Comparison of ENCODE assay signal across 8 mouse cellular contexts in genomic region chr11:100692164-100692616, GRCm38 (mm10). TPM values are rescaled to one million over a fixed set of nuclear protein-coding genes. Genes with fewer than 3 reads are reported as not detected.
DNase-seq lines count a peak whose midpoint lies in the region; ATAC-seq and TF ChIP-seq lines count a peak whose summit lies in the region.

Gene Zfp385c, minus strand, starts transcription at chr11:100692455.

- TF ChIP-seq POLR2A in bone marrow macrophage, adult 2 months (IDR thresholded peaks at IDR 0.05; ENCODE audit: borderline replicate concordance, low read depth, low read length) = no peak

- 3% methylated on average over 22 of the region's 23 CpGs for WGBS in heart, embryonic 13.5 days
- 2% methylated on average over 23 of the region's 23 CpGs for WGBS in intestine, embryonic 16.5 days
- WGBS in midbrain, embryonic 14.5 days = 2% methylated on average over 23 of the region's 23 CpGs

- H3K27ac ChIP-seq in heart, embryonic 13.5 days (replicated peaks) = no peak within 1 kb of the TSS
- no peak within 1 kb of the TSS for H3K27ac ChIP-seq in bone marrow macrophage, adult 2 months (ENCODE audit: insufficient read depth, low read depth, low read length)
- H3K27ac ChIP-seq in intestine, embryonic 16.5 days (ENCODE audit: low read length) = no peak within 1 kb of the TSS
- H3K27ac ChIP-seq in midbrain, embryonic 14.5 days (replicated peaks; ENCODE audit: low read depth, low read length) = no peak within 1 kb of the TSS

- no peaks in the 10 kb centered on the region for H3K36me3 ChIP-seq in heart, embryonic 13.5 days
- H3K36me3 ChIP-seq in intestine, embryonic 16.5 days (ENCODE audit: control insufficient read depth, insufficient read depth, low read length) = no peaks in the 10 kb centered on the region
- H3K36me3 ChIP-seq in midbrain, embryonic 14.5 days (ENCODE audit: control insufficient read depth, insufficient read depth, low read length) = no peaks in the 10 kb centered on the region

- no peaks in the 10 kb centered on the region for H3K9me3 ChIP-seq in heart, embryonic 13.5 days
- no peaks in the 10 kb centered on the region for H3K9me3 ChIP-seq in intestine, embryonic 16.5 days (ENCODE audit: control insufficient read depth, low read length)
- no peaks in the 10 kb centered on the region for H3K9me3 ChIP-seq in midbrain, embryonic 14.5 days (ENCODE audit: control insufficient read depth, low read length)

- intact Hi-C loops in heart, postnatal 25 days (cut with DNase I) = no loop called here

- peaks cover 14% of the 10 kb centered on the region for H3K4me1 ChIP-seq in heart, embryonic 13.5 days
- peaks cover 3% of the 10 kb centered on the region; the same call in 1 of the 2 replicates for H3K4me1 ChIP-seq in bone marrow macrophage, adult 2 months (ENCODE audit: control insufficient read depth, insufficient read depth, low read length)
- peaks cover 9% of the 10 kb centered on the region; the same call in 1 of the 2 replicates for H3K4me1 ChIP-seq in intestine, embryonic 16.5 days (ENCODE audit: control insufficient read depth, insufficient read depth, low read length)
- H3K4me1 ChIP-seq in midbrain, embryonic 14.5 days (ENCODE audit: control insufficient read depth, insufficient read depth, low read length) = no peaks in the 10 kb centered on the region

- no peak for TF ChIP-seq CTCF in bone marrow macrophage, adult 2 months (IDR thresholded peaks at IDR 0.05; ENCODE audit: low read depth, low read length)

- H3K4me3 ChIP-seq in heart, embryonic 13.5 days = peak within 1 kb of the TSS; percentile 44
- peak within 1 kb of the TSS; percentile 37 for H3K4me3 ChIP-seq in bone marrow macrophage, adult 2 months (ENCODE audit: insufficient read depth, low read length)
- peak within 1 kb of the TSS; percentile 30 for H3K4me3 ChIP-seq in intestine, embryonic 16.5 days (ENCODE audit: low read length)
- peak within 1 kb of the TSS; percentile 20 for H3K4me3 ChIP-seq in midbrain, embryonic 14.5 days (replicated peaks; ENCODE audit: low read depth, low read length)

- no peak for ATAC-seq in heart, embryonic 13.5 days (ENCODE audit: extremely low read depth, insufficient number of reproducible peaks, low FRiP score, low TSS enrichment)
- ATAC-seq in intestine, embryonic 16.5 days = peak; percentile 67
- no peak for ATAC-seq in midbrain, embryonic 14.5 days (ENCODE audit: low FRiP score, low TSS enrichment)

- H3K9ac ChIP-seq in heart, embryonic 13.5 days = peak within 1 kb of the TSS; percentile 77
- H3K9ac ChIP-seq in intestine, embryonic 16.5 days (ENCODE audit: low read depth, low read length) = peak within 1 kb of the TSS; percentile 45
- no peak within 1 kb of the TSS; the same call in 1 of the 2 replicates for H3K9ac ChIP-seq in midbrain, embryonic 14.5 days (replicated peaks; ENCODE audit: low read length)

- DNase-seq in heart, postnatal 25 days (ENCODE audit: low spot score) = no peak
- DNase-seq in midbrain, embryonic 14.5 days = peak; percentile 11
- no peak for DNase-seq in cerebellum, postnatal 14 days
- DNase-seq in frontal cortex, postnatal 36 days (ENCODE audit: low spot score in 2 of 2) = no peak
- DNase-seq in left cerebral cortex, adult 18-20 months (ENCODE audit: low spot score in 2 of 2) = no peak

- peak within 1 kb of the TSS; percentile 74 for H3K4me2 ChIP-seq in heart, embryonic 13.5 days
- H3K4me2 ChIP-seq in intestine, embryonic 16.5 days (ENCODE audit: low read depth, low read length) = peak within 1 kb of the TSS; percentile 64
- peak within 1 kb of the TSS; percentile 49 for H3K4me2 ChIP-seq in midbrain, embryonic 14.5 days (ENCODE audit: low read length)

- H3K27me3 ChIP-seq in heart, embryonic 13.5 days (replicated peaks) = peaks cover 46% of the 10 kb centered on the region
- no peaks in the 10 kb centered on the region; the same call in none of the 2 replicates for H3K27me3 ChIP-seq in intestine, embryonic 16.5 days (replicated peaks; ENCODE audit: control insufficient read depth, insufficient read depth, low read length)
- 0 out of 2 replicates have a peak, but pooled peaks cover 6% of the 10 kb centered on the region for H3K27me3 ChIP-seq in midbrain, embryonic 14.5 days (ENCODE audit: control insufficient read depth, insufficient read depth, low read length)

RNA-seq across cellular contexts. Expression of gene Zfp385c, which starts in this region (rescaled TPM):
- polyA plus RNA-seq in heart, embryonic 13.5 days (2015; fragmentation: Nextera tagmentation; extraction: Ambion mirVana) = 0.09 and 0.51 TPM in 2 replicates
- under 1 TPM; 0.31 to 0.47 TPM for total RNA-seq in heart, postnatal 25 days (2021)
- not detected in 2 replicates for polyA plus RNA-seq in bone marrow macrophage, adult 2 months (2012; ENCODE audit: insufficient read depth, insufficient read length, missing spikeins)
- 0.20 and 0.31 TPM in 2 replicates for polyA plus RNA-seq in intestine, embryonic 16.5 days (2015; fragmentation: Nextera tagmentation; extraction: Ambion mirVana)
- 0.41 and 0.49 TPM in 2 replicates for polyA plus RNA-seq in midbrain, embryonic 14.5 days (2014; fragmentation: Nextera tagmentation; extraction: Ambion mirVana)
- under 1 TPM; 0.35 to 0.66 TPM for total RNA-seq in left cerebral cortex, adult 18-20 months (2021)

Comparison
In these comparisons a context has a peak if more than half of its experiments do, and no peak if none do; other contexts are left out.
1. Peak in ATAC-seq, H3K4me3 ChIP-seq, H3K9ac ChIP-seq and H3K4me2 ChIP-seq in intestine, embryonic 16.5 days; RNA of the gene not detected or under 1 TPM.
2. Peak in DNase-seq, H3K4me3 ChIP-seq and H3K4me2 ChIP-seq in midbrain, embryonic 14.5 days; RNA of the gene not detected or under 1 TPM.